Mouse (Mus musculus) lung, adult 2 months (tissue): ENCODE data around the gene Rae1.

Source experiments
- CTCF ChIP-seq: fragments of 200-500 bp; IDR thresholded peaks from 2 replicates; pipeline ENCODE4 v1.5.1; 2011; ENCODE audit warnings: mild to moderate bottlenecking, low read length, control low read depth; ENCODE audit not compliant: insufficient read depth
- POLR2A ChIP-seq: fragments of 200-500 bp; IDR thresholded peaks from 2 replicates; pipeline ENCODE4 v1.6.1; 2011; ENCODE audit warnings: low read depth, mild to moderate bottlenecking, control low read depth, low read length, borderline replicate concordance; ENCODE audit errors: extremely low read depth

DNA sequence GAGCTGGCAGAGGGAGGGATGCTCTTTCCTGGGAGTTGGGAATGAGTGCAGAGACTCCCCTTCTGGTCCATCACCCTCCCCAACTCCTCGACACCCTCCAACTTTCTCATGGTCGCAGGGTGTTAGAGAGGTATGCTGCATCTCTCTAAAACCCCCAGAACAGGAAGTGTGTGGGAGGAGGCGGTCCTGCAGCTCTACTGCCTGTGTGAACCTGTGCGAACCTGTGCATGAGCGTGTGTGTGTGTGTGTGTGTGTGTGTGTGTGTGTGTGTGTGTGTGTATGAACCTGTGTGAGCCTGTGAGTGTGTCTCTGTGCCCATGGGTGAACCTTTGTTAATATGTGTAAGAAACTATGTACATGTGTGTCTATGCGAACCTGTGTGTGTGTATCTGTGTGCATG, 53.9 kb downstream of the Rae1 start:
- TF ChIP-seq POLR2A (no peak), CTCF (no peak)
